Mouse (Mus musculus): ENCODE data around the gene Aldoart2. TPM values are rescaled to one million over a fixed set of nuclear protein-coding genes. Genes with fewer than 3 reads are reported as not detected.

Aldoart2 gene
- total RNA-seq, 1 experiment, result 0.13 TPM

DNA sequence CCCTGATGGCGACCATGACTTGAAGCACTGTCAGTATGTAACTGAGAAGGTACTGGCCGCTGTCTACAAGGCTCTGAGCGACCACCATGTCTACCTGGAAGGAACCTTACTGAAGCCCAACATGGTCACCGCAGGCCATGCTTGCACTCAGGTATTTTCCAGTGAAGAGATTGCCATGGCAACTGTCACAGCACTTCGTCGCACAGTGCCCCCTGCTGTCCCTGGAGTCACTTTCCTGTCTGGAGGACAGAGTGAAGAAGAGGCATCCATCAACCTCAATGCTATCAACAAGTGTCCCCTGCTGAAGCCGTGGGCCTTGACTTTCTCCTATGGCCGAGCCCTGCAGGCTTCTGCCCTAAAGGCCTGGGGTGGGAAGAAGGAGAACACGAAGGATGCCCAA is 828 bp downstream of the Aldoart2 start:
- in situ Hi-C loops (cut with MboI; ENCODE audit: low sequenced_read_pairs in 2 of 2, unreplicated experiment in 2 of 2), result no loop called here
- Histone ChIP-seq H3K36me3 (ENCODE audit: control insufficient read depth, insufficient read depth, low read length, poor library complexity, severe bottlenecking) (no peaks in the 10 kb centered on the region), H3K4me1 (ENCODE audit: control insufficient read depth in 2 of 2, insufficient read depth in 2 of 2, low read length in 2 of 2, poor library complexity in 1 of 2) (peaks cover 0 to 4% of the 10 kb centered on the region in 2 experiments; a peak in 1 of 4 replicates), H3K9ac (ENCODE audit: insufficient read depth, low read depth, low read length, poor library complexity, severe bottlenecking) (no peak overlapping the region), H3K4me3 (ENCODE audit: insufficient read depth in 1 of 2, low read depth in 1 of 2, low read length in 2 of 2, poor library complexity in 1 of 2, severe bottlenecking in 1 of 2) (no peak overlapping the region), H3K9me3 (ENCODE audit: control insufficient read depth, insufficient read depth, low read depth, low read length) (no peaks in the 10 kb centered on the region), H3K27ac (ENCODE audit: insufficient read depth, low read depth, low read length, poor library complexity, severe bottlenecking) (no peak overlapping the region)
- no peak for DNase-seq (ENCODE audit: low read depth, low spot score)
- TF ChIP-seq CHD2 (IDR thresholded peaks at IDR 0.05; ENCODE audit: low read depth, low read length) (no peak), MAFK (IDR thresholded peaks at IDR 0.05; ENCODE audit: insufficient read depth, low read depth, low read length) (no peak), ZC3H11A (IDR thresholded peaks at IDR 0.05; ENCODE audit: borderline replicate concordance, low read depth, low read length) (no peak), HCFC1 (IDR thresholded peaks at IDR 0.05; ENCODE audit: borderline replicate concordance, insufficient read depth, low read length) (no peak), ZNF384 (IDR thresholded peaks at IDR 0.05; ENCODE audit: low read depth, low read length) (no peak)

- Histone ChIP-seq H3K4me1 (ENCODE audit: control insufficient read depth in 2 of 2, insufficient read depth in 2 of 2, low read length in 2 of 2, poor library complexity in 1 of 2) (peaks cover 0 to 4% of the 10 kb centered on the region in 2 experiments; a peak in 1 of 4 replicates), H3K36me3 (ENCODE audit: control insufficient read depth, insufficient read depth, low read length, poor library complexity, severe bottlenecking) (no peaks in the 10 kb centered on the region), H3K4me3 (ENCODE audit: insufficient read depth in 1 of 2, low read depth in 1 of 2, low read length in 2 of 2, poor library complexity in 1 of 2, severe bottlenecking in 1 of 2) (no peak overlapping the region), H3K9me3 (ENCODE audit: control insufficient read depth, insufficient read depth, low read depth, low read length) (no peaks in the 10 kb centered on the region), H3K27ac (ENCODE audit: insufficient read depth, low read depth, low read length, poor library complexity, severe bottlenecking) (no peak overlapping the region), H3K9ac (ENCODE audit: insufficient read depth, low read depth, low read length, poor library complexity, severe bottlenecking) (no peak overlapping the region)
- in situ Hi-C loops (cut with MboI; ENCODE audit: low sequenced_read_pairs in 2 of 2, unreplicated experiment in 2 of 2), result no loop called here
- no peak for TF ChIP-seq ZNF384 (IDR thresholded peaks at IDR 0.05; ENCODE audit: low read depth, low read length)
- no peak for DNase-seq (ENCODE audit: low read depth, low spot score)
These were observed 1.8 kb downstream of the Aldoart2 start for GRCm38 (mm10) chr12:55566837-55567236.

GRCm38 (mm10) chr12:55568466-55568865 is 3.4 kb downstream of the Aldoart2 start:
- no peak for DNase-seq (ENCODE audit: low read depth, low spot score)
- Histone ChIP-seq H3K9me3 (ENCODE audit: control insufficient read depth, insufficient read depth, low read depth, low read length) (no peaks in the 10 kb centered on the region), H3K36me3 (ENCODE audit: control insufficient read depth, insufficient read depth, low read length, poor library complexity, severe bottlenecking) (no peaks in the 10 kb centered on the region), H3K4me1 (ENCODE audit: control insufficient read depth in 2 of 2, insufficient read depth in 2 of 2, low read length in 2 of 2, poor library complexity in 1 of 2) (peaks cover 0 to 4% of the 10 kb centered on the region in 2 experiments; a peak in 1 of 4 replicates), H3K4me3 (ENCODE audit: insufficient read depth in 1 of 2, low read depth in 1 of 2, low read length in 2 of 2, poor library complexity in 1 of 2, severe bottlenecking in 1 of 2) (no peak overlapping the region), H3K9ac (ENCODE audit: insufficient read depth, low read depth, low read length, poor library complexity, severe bottlenecking) (no peak overlapping the region), H3K27ac (ENCODE audit: insufficient read depth, low read depth, low read length, poor library complexity, severe bottlenecking) (no peak overlapping the region)
- TF ChIP-seq MAFK (IDR thresholded peaks at IDR 0.05; ENCODE audit: insufficient read depth, low read depth, low read length), result no peak
- no peak for TF ChIP-seq CHD2 (IDR thresholded peaks at IDR 0.05; ENCODE audit: low read depth, low read length)
- TF ChIP-seq ZNF384 (IDR thresholded peaks at IDR 0.05; ENCODE audit: low read depth, low read length), result no peak
- no peak for TF ChIP-seq HCFC1 (IDR thresholded peaks at IDR 0.05; ENCODE audit: borderline replicate concordance, insufficient read depth, low read length)
- no peak for TF ChIP-seq ZC3H11A (IDR thresholded peaks at IDR 0.05; ENCODE audit: borderline replicate concordance, low read depth, low read length)
- in situ Hi-C loops (cut with MboI; ENCODE audit: low sequenced_read_pairs in 2 of 2, unreplicated experiment in 2 of 2), result no loop called here

DNA sequence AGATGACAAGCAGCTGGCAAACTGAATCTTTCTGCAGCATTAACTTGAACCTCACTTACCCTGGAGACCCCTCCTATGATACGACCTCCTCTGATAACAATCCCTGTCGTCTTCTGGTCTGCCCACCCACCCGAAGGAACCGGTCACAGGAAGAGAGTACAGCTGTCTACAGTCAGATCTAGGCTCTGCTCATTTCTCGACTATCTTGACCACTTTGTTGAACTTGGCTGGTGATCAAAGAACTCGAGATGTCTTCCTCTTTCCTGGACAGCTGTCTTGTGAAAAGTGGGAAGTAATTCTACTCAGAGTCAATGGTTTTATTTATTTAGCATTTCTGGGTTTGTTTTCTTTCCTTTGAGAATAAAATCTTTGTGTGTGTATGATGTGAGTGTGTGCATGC is 4.6 kb downstream of the Aldoart2 start:
- Histone ChIP-seq H3K4me3 (ENCODE audit: insufficient read depth in 1 of 2, low read depth in 1 of 2, low read length in 2 of 2, poor library complexity in 1 of 2, severe bottlenecking in 1 of 2) (no peak overlapping the region), H3K36me3 (ENCODE audit: control insufficient read depth, insufficient read depth, low read length, poor library complexity, severe bottlenecking) (no peaks in the 10 kb centered on the region), H3K4me1 (ENCODE audit: control insufficient read depth in 2 of 2, insufficient read depth in 2 of 2, low read length in 2 of 2, poor library complexity in 1 of 2) (peaks cover 0 to 4% of the 10 kb centered on the region in 2 experiments; a peak in 1 of 4 replicates), H3K27ac (ENCODE audit: insufficient read depth, low read depth, low read length, poor library complexity, severe bottlenecking) (no peak overlapping the region), H3K9ac (ENCODE audit: insufficient read depth, low read depth, low read length, poor library complexity, severe bottlenecking) (no peak overlapping the region), H3K9me3 (ENCODE audit: control insufficient read depth, insufficient read depth, low read depth, low read length) (no peaks in the 10 kb centered on the region)
- no peak for TF ChIP-seq ZC3H11A (IDR thresholded peaks at IDR 0.05; ENCODE audit: borderline replicate concordance, low read depth, low read length)
- no peak for DNase-seq (ENCODE audit: low read depth, low spot score)
- in situ Hi-C loops (cut with MboI; ENCODE audit: low sequenced_read_pairs in 2 of 2, unreplicated experiment in 2 of 2), result no loop called here

DNA sequence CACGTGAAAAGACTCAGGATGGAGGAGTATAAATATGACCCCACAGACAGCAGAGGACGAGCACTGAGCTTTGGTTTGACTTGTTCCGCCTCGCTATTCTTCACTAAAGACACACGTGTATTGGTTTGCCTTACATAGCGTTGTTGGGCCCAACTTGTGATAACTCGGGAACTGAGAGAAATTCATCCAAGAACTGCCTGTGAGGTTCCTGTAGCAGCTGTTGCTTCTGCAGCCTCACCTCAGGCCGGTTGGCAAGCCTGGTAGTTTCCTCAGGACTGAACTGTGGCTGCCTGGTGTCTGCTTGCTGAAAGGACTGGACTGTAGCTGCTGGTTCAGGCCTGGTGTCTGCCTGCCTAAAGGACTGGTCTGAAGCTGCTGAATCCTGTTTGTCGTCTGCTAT is 5.6 kb downstream of the Aldoart2 start:
- H3K4me3 ChIP-seq (ENCODE audit: insufficient read depth in 1 of 2, low read depth in 1 of 2, low read length in 2 of 2, poor library complexity in 1 of 2, severe bottlenecking in 1 of 2), result no peak overlapping the region
- in situ Hi-C loops (cut with MboI; ENCODE audit: low sequenced_read_pairs in 2 of 2, unreplicated experiment in 2 of 2), result no loop called here
- DNase-seq (ENCODE audit: low read depth, low spot score), result no peak
- no peak overlapping the region for H3K27ac ChIP-seq (ENCODE audit: insufficient read depth, low read depth, low read length, poor library complexity, severe bottlenecking)
- TF ChIP-seq HCFC1 (IDR thresholded peaks at IDR 0.05; ENCODE audit: borderline replicate concordance, insufficient read depth, low read length), result no peak
- no peak for TF ChIP-seq ZNF384 (IDR thresholded peaks at IDR 0.05; ENCODE audit: low read depth, low read length)
- no peak for TF ChIP-seq ZC3H11A (IDR thresholded peaks at IDR 0.05; ENCODE audit: borderline replicate concordance, low read depth, low read length)
- TF ChIP-seq MAFK (IDR thresholded peaks at IDR 0.05; ENCODE audit: insufficient read depth, low read depth, low read length), result no peak
- TF ChIP-seq CHD2 (IDR thresholded peaks at IDR 0.05; ENCODE audit: low read depth, low read length), result no peak
- H3K9ac ChIP-seq (ENCODE audit: insufficient read depth, low read depth, low read length, poor library complexity, severe bottlenecking), result no peak overlapping the region
- peaks cover 0 to 4% of the 10 kb centered on the region in 2 experiments; a peak in 1 of 4 replicates for H3K4me1 ChIP-seq (ENCODE audit: control insufficient read depth in 2 of 2, insufficient read depth in 2 of 2, low read length in 2 of 2, poor library complexity in 1 of 2)
- H3K36me3 ChIP-seq (ENCODE audit: control insufficient read depth, insufficient read depth, low read length, poor library complexity, severe bottlenecking), result no peaks in the 10 kb centered on the region
- no peaks in the 10 kb centered on the region for H3K9me3 ChIP-seq (ENCODE audit: control insufficient read depth, insufficient read depth, low read depth, low read length)

All from ES-E14 (cell line).